In the genomic region with DNA sequence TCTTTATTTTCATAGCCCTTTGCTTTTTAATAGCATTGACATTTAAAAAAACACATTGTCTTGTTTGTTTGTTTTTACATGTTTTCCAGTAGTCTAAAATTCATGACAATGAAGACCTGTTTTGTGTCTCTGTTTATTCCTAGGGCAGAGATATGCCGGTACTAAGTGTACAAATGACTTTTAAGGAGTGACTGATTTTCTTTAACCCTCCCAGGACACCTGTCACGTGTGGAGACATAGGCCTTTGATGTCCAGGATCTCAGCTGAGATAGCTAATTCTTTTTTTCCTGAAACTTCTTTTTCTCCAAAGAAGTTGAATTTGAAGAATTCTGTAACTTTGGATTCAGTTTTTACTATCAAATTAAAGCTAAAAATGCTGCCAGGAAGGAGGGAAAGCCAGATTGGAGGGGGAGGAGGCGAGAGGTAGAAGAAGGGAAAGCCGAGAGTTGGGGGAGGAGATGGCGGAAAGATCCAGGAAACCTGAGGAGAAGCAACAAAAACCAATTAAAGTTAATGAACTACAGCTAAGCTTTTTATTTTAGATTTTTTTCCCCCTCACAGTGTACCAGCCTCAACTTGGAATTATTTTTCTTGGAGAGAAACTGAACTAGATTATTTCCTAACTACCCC, we compare ENCODE assay signal across 13 mouse cellular contexts.
DNase-seq lines count a peak whose midpoint lies in the region; ATAC-seq and TF ChIP-seq lines count a peak whose summit lies in the region.
"Had no signal": no experiment of that assay in that cellular context is flagged by ENCODE, and none has a peak within 500 bp of the region (broad histone marks: within the 10 kb centered on the region; RNA-seq: fewer than 3 reads in every experiment).

No protein-coding gene starts in this region.

- H3K36me3 ChIP-seq in heart, adult 2 months (ENCODE audit: control insufficient read depth, insufficient read depth, low read length) = peaks cover 7% of the 10 kb centered on the region
- no peaks in the 10 kb centered on the region for H3K36me3 ChIP-seq in hindbrain, embryonic 12.5 days
- H3K36me3 ChIP-seq: limb, embryonic 10.5 days; midbrain, embryonic 13.5 days had no signal

- H3K27ac ChIP-seq in heart, adult 2 months = peak overlapping the region; percentile 18
- H3K27ac ChIP-seq in hindbrain, embryonic 12.5 days = no peak overlapping the region
- H3K27ac ChIP-seq: limb, embryonic 10.5 days; midbrain, embryonic 13.5 days had no signal

- H3K79me2 ChIP-seq in heart, adult 2 months (replicated peaks; ENCODE audit: control insufficient read depth, insufficient read depth, low read length) = no peaks in the 10 kb centered on the region

- ATAC-seq in hindbrain, embryonic 12.5 days (ENCODE audit: low FRiP score) = no peak
- ATAC-seq: liver, postnatal 0 days; midbrain, embryonic 13.5 days had no signal

- H3K4me3 ChIP-seq in heart, adult 2 months = no peak overlapping the region
- H3K4me3 ChIP-seq in hindbrain, embryonic 12.5 days = no peak overlapping the region
- H3K4me3 ChIP-seq: limb, embryonic 10.5 days; midbrain, embryonic 13.5 days had no signal

- no peak overlapping the region for H3K4me2 ChIP-seq in hindbrain, embryonic 12.5 days (replicated peaks)
- H3K4me2 ChIP-seq: midbrain, embryonic 13.5 days had no signal

- DNase-seq in heart, adult 2 months = no peak
- DNase-seq in heart, postnatal 36 days = no peak
- DNase-seq in left cerebral cortex, adult 11 months (ENCODE audit: low spot score) = peak; percentile 47
- DNase-seq in left cerebral cortex, postnatal 4 days = no peak
- peak; percentile 44 to 86 for DNase-seq in frontal cortex, postnatal 36 days (ENCODE audit: low spot score in 2 of 2)
- peak; percentile 66 for DNase-seq in right cerebral cortex, postnatal 25 days
- DNase-seq in thymus, postnatal 25 days = no peak
- DNase-seq: gastrocnemius, postnatal 36 days; kidney, adult 2 months; liver, postnatal 0 days had no signal

- 59% methylated on average over 5 of the region's 5 CpGs for WGBS in heart, adult 2 months
- WGBS in hindbrain, embryonic 12.5 days = 75% methylated on average over 5 of the region's 5 CpGs

- no peak for TF ChIP-seq POLR2A in heart, adult 2 months (IDR thresholded peaks at IDR 0.05; ENCODE audit: insufficient read depth, low read depth, low read length)

- H3K9me3 ChIP-seq in hindbrain, embryonic 12.5 days (replicated peaks) = no peaks in the 10 kb centered on the region
- H3K9me3 ChIP-seq: limb, embryonic 10.5 days; midbrain, embryonic 13.5 days had no signal

- peaks cover 1% of the 10 kb centered on the region for H3K4me1 ChIP-seq in heart, adult 2 months (ENCODE audit: control insufficient read depth, insufficient read depth, low read length)
- H3K4me1 ChIP-seq in hindbrain, embryonic 12.5 days = no peaks in the 10 kb centered on the region
- H3K4me1 ChIP-seq: limb, embryonic 10.5 days; midbrain, embryonic 13.5 days had no signal

- H3K9ac ChIP-seq in heart, adult 2 months (ENCODE audit: low read depth, low read length) = no peak overlapping the region
- H3K9ac ChIP-seq in hindbrain, embryonic 12.5 days = no peak overlapping the region
- H3K9ac ChIP-seq: liver, postnatal 0 days; midbrain, embryonic 13.5 days had no signal

- H3K27me3 ChIP-seq in heart, adult 2 months (ENCODE audit: control insufficient read depth, insufficient read depth, low read length) = no peaks in the 10 kb centered on the region
- H3K27me3 ChIP-seq in hindbrain, embryonic 12.5 days = no peaks in the 10 kb centered on the region
- H3K27me3 ChIP-seq: midbrain, embryonic 13.5 days had no signal

- intact Hi-C loops in heart, adult 2 months (cut with DNase I) = loop anchor here (2.0 to 10.0 kb wide), 2 partner anchors 58 to 108 kb away; no protein-coding TSS in a partner anchor
- intact Hi-C loops in heart, postnatal 36 days (cut with DNase I) = no loop called here
- intact Hi-C loops in left cerebral cortex, postnatal 4 days (cut with DNase I) = no loop called here

- TF ChIP-seq CTCF in heart, adult 2 months (IDR thresholded peaks at IDR 0.05) = no peak

- TF ChIP-seq EP300 in heart, adult 2 months (IDR thresholded peaks at IDR 0.05; ENCODE audit: insufficient read depth, low read depth, low read length) = no peak

Comparison
In these comparisons a context has a peak if more than half of its experiments do, and no peak if none do; other contexts are left out.
1. DNase-seq: peak in left cerebral cortex, adult 11 months (single experiment), frontal cortex, postnatal 36 days (2 of 2) and right cerebral cortex, postnatal 25 days (single experiment); none in heart, adult 2 months (0 of 2), heart, postnatal 36 days (0 of 2), left cerebral cortex, postnatal 4 days (single experiment) and thymus, postnatal 25 days (single experiment).